Mouse (Mus musculus): ENCODE data around the gene Esyt2.
"Not testable (repeated sequence)": the region's sequence is repeated elsewhere in the genome, so short reads cannot be mapped to it uniquely, and the experiment has no call there.

Gene Esyt2

DNA sequence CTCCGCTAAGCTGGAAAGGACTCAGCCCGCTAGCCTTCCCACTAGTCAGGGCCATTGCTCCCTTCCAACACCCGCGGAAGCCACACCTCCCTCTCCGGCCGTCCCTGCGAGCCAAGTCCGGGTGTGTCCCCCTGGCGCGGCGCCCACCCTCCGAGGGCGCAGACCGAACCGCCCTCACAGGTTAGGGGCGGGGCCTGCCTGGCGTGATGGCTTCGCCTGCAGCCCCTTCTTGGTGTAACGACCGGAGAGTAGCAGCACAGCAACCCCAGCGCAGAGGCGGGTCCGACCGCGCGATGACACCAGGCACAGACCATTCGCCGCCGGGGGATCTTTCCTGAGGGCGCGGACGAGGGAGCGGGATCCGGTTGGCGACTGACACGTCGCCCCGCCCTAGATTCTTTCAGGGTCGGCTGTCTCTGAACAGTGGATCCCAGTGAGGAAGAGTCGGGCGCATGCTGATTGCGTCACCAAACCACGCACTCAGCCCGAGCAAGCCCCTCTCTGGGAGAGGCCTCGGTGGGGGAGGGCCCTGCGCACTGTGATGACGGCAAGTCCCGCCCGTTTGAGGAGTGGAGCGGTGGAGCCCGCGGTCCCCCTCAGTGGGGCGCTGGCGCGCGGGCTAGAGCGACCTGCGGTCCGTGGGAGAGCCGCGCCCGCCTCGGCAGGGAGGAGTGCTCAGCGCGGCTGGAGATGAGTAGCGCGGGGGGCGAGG is at the start of gene Esyt2:
Esyt2 (plus strand) TSS at position 544 of the 712 bp plus-strand sequence.
- in situ Hi-C loops (cut with MboI; ENCODE audit: low pct_unique_long_range_greater_than_20kb in 1 of 2, low sequenced_read_pairs in 2 of 2, unreplicated experiment in 1 of 2): no loop called here

GRCm38 (mm10) chr12:116231612-116232011 is 49.4 kb upstream of the Esyt2 start:
- in situ Hi-C loops (cut with MboI; ENCODE audit: low pct_unique_long_range_greater_than_20kb in 1 of 2, low sequenced_read_pairs in 2 of 2, unreplicated experiment in 1 of 2): no loop called here

- in situ Hi-C loops (cut with MboI; ENCODE audit: low pct_unique_long_range_greater_than_20kb in 1 of 2, low sequenced_read_pairs in 2 of 2, unreplicated experiment in 1 of 2): no loop called here
These were observed 48.9 kb upstream of the Esyt2 start for GRCm38 (mm10) chr12:116232061-116232460.

- in situ Hi-C loops (cut with MboI; ENCODE audit: low pct_unique_long_range_greater_than_20kb in 1 of 2, low sequenced_read_pairs in 2 of 2, unreplicated experiment in 1 of 2): no loop called here
These were observed 45.6 kb upstream of the Esyt2 start for GRCm38 (mm10) chr12:116235356-116235755.

GRCm38 (mm10) chr12:116236658-116237057 is 44.3 kb upstream of the Esyt2 start:
- in situ Hi-C loops (cut with MboI; ENCODE audit: low pct_unique_long_range_greater_than_20kb in 1 of 2, low sequenced_read_pairs in 2 of 2, unreplicated experiment in 1 of 2): no loop called here

GRCm38 (mm10) chr12:116238370-116238769 is 42.6 kb upstream of the Esyt2 start:
- in situ Hi-C loops (cut with MboI; ENCODE audit: low pct_unique_long_range_greater_than_20kb in 1 of 2, low sequenced_read_pairs in 2 of 2, unreplicated experiment in 1 of 2): no loop called here

DNA sequence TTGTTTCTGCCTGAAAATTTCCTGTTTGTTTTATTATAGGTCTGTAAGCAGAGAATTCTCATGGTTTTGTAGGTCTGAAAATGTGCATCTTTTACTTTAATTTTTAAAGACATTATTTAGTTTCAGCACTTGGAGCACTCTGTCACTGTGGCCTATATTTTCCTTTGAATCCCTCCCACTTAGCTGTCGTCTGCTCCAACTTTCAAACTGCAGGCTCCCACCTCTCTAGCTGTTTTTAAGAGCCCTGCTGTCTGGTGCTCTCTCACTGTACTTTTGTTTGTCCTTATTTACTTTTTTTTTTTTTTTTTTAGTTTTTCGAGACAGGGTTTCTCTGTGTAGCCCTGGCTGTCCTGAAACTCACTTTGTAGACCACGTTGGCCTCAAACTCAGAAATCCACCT is 42.2 kb upstream of the Esyt2 start:
- in situ Hi-C loops (cut with MboI; ENCODE audit: low pct_unique_long_range_greater_than_20kb in 1 of 2, low sequenced_read_pairs in 2 of 2, unreplicated experiment in 1 of 2): no loop called here

DNA sequence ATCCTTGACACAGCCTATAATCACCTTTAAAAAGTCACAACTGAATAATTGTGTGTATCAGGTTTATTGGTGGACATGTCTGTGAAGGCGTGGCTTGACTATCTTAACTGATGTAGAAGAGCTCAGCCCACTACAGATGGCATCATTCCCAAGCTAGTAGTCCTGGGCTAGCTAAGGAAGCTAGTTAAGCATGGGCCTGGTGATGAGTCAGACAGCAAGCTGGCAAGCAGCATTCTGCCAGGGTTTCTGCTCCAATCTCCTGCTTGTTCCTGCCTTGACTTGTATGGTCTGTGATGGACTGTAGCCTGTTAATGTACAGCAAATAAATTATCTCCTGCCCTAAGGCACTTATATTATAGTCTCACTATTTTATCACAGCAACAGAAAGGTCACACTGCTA is 36.4 kb upstream of the Esyt2 start:
- in situ Hi-C loops (cut with MboI; ENCODE audit: low pct_unique_long_range_greater_than_20kb in 1 of 2, low sequenced_read_pairs in 2 of 2, unreplicated experiment in 1 of 2): no loop called here

- in situ Hi-C loops (cut with MboI; ENCODE audit: low pct_unique_long_range_greater_than_20kb in 1 of 2, low sequenced_read_pairs in 2 of 2, unreplicated experiment in 1 of 2): no loop called here
These were observed 26.3 kb upstream of the Esyt2 start for GRCm38 (mm10) chr12:116254652-116255051.

DNA sequence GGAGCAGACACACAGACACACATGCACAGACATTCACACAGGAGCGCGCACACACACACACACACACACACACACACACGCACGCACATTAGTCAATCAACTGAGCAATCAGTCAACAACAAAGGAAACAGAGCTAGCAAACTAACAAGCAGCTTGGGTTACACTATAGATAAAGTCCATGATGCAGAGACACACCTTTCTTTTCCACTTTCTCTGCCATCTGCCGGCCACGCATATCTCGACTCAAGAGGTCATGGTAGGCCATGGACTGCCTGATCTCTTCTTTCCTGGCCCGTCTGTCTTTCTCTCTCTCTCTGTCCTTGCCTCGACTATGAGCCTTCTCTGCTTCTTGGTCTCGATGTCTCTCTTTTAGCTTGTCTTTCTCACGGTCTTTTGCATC is 25.4 kb upstream of the Esyt2 start:
- in situ Hi-C loops (cut with MboI; ENCODE audit: low pct_unique_long_range_greater_than_20kb in 1 of 2, low sequenced_read_pairs in 2 of 2, unreplicated experiment in 1 of 2): no loop called here

DNA sequence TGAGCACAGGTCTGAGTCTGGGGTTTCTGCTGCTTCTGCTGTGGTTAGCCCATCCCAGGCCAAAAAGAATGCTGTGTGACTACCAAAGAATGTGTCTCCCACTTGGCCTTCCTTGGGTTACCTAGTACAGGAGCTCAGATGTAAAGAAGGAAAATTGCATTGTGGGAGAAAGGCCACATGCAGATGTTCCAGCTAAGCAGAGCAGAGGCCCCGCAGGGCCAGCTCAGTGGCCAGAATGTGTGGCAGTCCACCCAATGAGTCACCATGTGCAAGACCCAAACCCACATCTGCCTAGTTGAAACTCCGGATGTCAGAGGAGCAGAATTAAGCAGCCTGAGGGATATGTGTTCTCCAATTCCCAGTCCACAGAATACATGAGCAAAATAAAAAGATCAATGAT is 22.7 kb upstream of the Esyt2 start:
- in situ Hi-C loops (cut with MboI; ENCODE audit: low pct_unique_long_range_greater_than_20kb in 1 of 2, low sequenced_read_pairs in 2 of 2, unreplicated experiment in 1 of 2): no loop called here

DNA sequence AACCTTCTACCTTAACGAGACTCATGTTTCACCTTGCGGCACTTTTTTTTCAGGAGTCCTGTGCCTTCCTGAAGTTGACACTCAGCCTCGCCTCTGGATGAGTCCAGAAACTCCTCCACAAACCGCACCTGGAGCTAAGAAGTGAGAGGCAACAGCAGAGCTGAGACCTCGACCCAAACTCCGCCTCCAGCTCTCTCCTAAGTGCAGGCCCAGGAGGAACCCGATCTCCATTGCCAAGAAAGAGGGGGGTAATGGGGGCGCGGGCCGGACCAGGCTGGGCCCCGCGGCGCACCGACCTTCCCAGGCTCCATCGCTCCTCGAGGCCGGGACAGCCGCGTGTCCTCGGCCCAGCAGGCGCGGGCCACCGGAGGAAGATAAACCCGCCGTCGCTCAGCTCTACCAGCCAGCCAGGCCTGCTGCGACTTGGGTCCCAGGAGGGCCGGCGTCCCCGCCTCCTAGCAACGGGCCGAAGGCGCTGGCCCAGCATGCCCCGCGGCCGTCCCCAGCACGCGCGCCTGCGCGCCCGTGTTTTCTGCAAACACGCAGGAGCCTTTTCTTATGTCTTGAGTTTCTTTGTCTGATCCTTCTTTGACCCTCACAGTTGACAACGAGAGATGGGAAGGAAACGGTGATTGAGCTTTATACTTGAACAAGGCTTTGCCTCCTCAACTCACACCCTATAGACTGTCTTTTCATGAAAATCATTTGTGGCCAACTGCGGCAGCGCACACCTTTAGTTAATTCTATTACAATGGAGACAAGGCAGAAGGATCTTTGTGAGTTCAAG is 18.2 kb upstream of the Esyt2 start, which contains the start of gene Wdr60:
Wdr60 (minus strand) TSS at position 468 of the 787 bp plus-strand sequence.
- in situ Hi-C loops (cut with MboI; ENCODE audit: low pct_unique_long_range_greater_than_20kb in 1 of 2, low sequenced_read_pairs in 2 of 2, unreplicated experiment in 1 of 2): no loop called here

GRCm38 (mm10) chr12:116264756-116265155 is 16.2 kb upstream of the Esyt2 start:
- in situ Hi-C loops (cut with MboI; ENCODE audit: low pct_unique_long_range_greater_than_20kb in 1 of 2, low sequenced_read_pairs in 2 of 2, unreplicated experiment in 1 of 2): no loop called here

DNA sequence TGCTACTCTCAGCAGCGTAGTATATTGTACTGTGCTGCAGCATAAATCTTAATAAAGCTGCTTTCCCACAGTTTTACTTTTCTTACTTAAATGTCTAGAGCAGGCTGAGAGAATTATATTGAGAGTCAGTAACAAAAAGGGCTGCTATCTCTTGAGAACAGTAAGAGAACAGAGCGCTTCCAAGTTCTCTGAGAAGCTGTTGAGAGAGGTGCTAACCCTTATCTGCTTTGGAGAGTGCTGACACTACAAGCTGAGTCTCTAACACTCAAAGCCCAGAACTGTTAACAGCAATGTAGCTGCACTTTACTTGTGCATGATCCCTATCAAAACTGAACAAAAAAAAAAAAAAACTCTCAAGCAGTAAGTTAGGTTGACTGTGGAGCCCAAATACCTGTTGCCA is 15.7 kb upstream of the Esyt2 start:
- in situ Hi-C loops (cut with MboI; ENCODE audit: low pct_unique_long_range_greater_than_20kb in 1 of 2, low sequenced_read_pairs in 2 of 2, unreplicated experiment in 1 of 2): no loop called here

GRCm38 (mm10) chr12:116269450-116269849 is 11.5 kb upstream of the Esyt2 start:
- in situ Hi-C loops (cut with MboI; ENCODE audit: low pct_unique_long_range_greater_than_20kb in 1 of 2, low sequenced_read_pairs in 2 of 2, unreplicated experiment in 1 of 2): no loop called here

DNA sequence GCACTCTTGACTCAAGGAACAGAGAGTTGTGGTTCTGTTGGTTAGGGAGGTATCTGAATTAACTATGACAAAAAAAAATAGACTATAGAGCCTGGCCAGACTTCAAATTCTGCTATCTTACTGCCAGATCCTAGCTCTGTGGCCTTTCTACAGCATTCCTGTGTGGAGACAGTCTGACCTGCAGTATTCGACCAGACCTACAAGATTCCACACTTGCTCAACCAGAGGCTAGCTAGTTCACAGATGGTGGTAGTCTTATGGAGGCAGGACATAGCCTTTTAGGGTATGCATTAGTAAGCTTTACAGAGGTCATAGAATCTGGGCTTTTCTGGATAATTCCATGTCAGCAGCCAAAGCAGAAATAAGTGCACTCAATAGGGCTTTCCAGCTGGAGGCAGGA is 10.5 kb upstream of the Esyt2 start:
- in situ Hi-C loops (cut with MboI; ENCODE audit: low pct_unique_long_range_greater_than_20kb in 1 of 2, low sequenced_read_pairs in 2 of 2, unreplicated experiment in 1 of 2): no loop called here

DNA sequence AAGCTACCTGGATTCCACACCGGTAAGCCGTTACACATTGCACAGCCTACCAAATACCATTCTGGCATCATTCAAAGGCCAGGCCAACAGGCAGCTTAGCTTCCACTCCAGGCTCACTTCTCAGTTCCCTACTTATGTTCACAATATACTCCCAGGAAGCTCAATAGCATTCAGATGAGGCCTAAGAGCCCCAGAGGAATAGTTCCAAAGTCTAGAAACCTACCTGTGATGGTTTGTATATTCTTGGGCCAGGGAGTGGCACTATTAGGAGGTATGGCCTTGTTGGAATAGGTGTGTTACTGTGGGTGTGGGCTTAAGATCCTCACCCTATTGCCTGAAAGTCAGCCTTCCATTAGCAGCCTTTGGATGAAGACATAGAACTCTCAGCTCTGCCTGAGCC is 9.9 kb upstream of the Esyt2 start:
- in situ Hi-C loops (cut with MboI; ENCODE audit: low pct_unique_long_range_greater_than_20kb in 1 of 2, low sequenced_read_pairs in 2 of 2, unreplicated experiment in 1 of 2): no loop called here

GRCm38 (mm10) chr12:116273733-116274132 is 7.3 kb upstream of the Esyt2 start:
- in situ Hi-C loops (cut with MboI; ENCODE audit: low pct_unique_long_range_greater_than_20kb in 1 of 2, low sequenced_read_pairs in 2 of 2, unreplicated experiment in 1 of 2): no loop called here

DNA sequence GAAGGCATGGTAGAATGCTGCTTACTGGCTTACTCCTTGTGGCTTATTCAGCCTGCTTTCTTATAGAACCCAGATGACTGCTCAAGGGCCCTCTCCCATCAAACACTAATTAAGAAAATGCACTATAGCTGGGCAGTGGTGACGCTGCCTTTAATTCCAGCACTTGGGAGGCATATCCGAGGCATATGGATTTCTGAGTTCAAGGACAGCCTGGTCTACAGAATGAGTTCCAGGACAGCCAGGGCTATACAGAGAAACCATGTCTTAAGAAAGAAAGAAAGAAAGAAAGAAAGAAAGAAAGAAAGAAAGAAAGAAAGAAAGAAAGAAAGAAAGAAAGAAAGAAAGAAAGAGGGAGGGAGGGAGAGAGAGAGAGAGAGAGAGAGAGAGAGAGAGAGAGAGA is 5.9 kb upstream of the Esyt2 start, which contains the start of gene Gm11027:
Gm11027 (plus strand) TSS at position 301 of the 400 bp plus-strand sequence.
- in situ Hi-C loops (cut with MboI; ENCODE audit: low pct_unique_long_range_greater_than_20kb in 1 of 2, low sequenced_read_pairs in 2 of 2, unreplicated experiment in 1 of 2): not testable (repeated sequence)

DNA sequence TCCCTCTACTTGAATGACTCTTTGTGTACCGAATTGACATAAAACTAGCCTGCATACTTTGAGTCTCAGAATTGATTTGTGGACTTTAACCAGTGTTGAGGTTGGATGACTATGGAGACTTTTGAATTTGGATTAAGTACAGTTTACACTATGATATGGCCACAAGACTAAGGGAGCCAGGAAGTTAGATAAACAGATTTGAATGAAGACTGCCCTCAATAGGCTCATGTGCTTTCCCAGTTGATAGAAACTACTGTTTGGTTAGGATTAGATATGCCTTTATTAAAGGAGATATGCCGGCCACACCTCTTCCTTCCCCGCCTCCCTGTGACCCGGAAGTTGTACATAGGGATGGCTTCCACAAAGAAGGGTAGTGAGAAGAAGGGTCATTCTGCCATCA is 5.4 kb upstream of the Esyt2 start:
- in situ Hi-C loops (cut with MboI; ENCODE audit: low pct_unique_long_range_greater_than_20kb in 1 of 2, low sequenced_read_pairs in 2 of 2, unreplicated experiment in 1 of 2): no loop called here
